Mouse (Mus musculus): ENCODE measurements at regions not wholly inside any gene's neighbourhood (a gene's known extent, or its start where the extent isn't known, plus 50 kb on each side); places are given as distances from the start of the nearest gene placed in this dataset.
A peak's percentile ranks its signal among the peaks of the same experiment; 100 is the strongest.

DNA sequence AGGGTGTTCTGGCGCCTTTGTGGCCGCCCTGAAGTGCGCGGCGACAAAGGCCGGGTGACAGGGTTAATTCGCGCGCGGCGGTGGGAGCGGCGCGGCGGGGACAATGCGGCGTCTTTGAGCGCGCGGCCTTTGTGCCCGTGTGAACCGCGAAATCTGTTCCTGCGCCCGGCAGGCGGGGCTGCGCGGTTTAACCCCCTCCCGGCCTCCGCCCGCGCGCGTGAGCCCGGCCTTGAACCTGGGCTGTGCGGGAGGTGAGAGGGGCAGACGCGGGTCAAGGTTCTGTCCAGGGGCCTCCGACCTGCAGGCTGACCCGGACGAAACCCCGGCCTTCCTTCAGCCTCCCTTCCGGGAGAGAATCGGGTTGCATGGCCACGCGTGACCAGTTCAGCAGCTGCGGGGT lies 129.2 kb upstream of the Lhx5 start:
- DNase-seq (ENCODE audit: low spot score): no peak

DNA sequence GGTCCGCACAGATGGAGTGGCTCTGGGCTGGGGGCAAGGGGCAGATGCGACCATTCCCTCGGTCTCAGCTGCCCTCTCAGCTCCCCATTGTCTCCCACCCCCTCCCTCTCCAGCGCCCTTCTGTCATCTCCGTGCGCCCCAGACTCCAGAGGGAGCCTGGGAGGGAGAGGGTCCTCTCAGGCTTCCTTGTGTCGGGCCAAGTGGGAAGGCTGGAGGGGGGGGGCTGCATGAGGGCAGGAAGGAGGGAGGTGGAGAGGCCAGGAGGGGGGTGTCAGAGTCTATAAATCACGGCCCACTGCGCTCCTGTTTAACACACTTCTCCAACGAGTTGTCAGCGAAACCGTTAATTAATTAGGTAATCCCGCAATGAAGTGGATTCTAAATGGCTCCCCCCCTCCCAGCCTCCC lies 127.2 kb upstream of the Lhx5 start:
- H3K4me3 ChIP-seq (replicated peaks; ENCODE audit: low read length): no peak overlapping the region
- H3K4me2 ChIP-seq (replicated peaks): peak overlapping the region; percentile 34
- ATAC-seq (ENCODE audit: low FRiP score): peak; percentile 47; the same call in 1 of the 2 replicates
- H3K27me3 ChIP-seq (ENCODE audit: control insufficient read depth, insufficient read depth, low read length): peaks cover 34% of the 10 kb centered on the region
- WGBS: 8% methylated on average over 12 of the region's 13 CpGs
- H3K9ac ChIP-seq: no peak overlapping the region
- H3K4me1 ChIP-seq (replicated peaks; ENCODE audit: control insufficient read depth, insufficient read depth, low read length): peaks cover 27% of the 10 kb centered on the region
- H3K36me3 ChIP-seq (replicated peaks; ENCODE audit: control insufficient read depth, insufficient read depth): no peaks in the 10 kb centered on the region
- no peaks in the 10 kb centered on the region for H3K9me3 ChIP-seq (ENCODE audit: control insufficient read depth, low read length)
- H3K27ac ChIP-seq: no peak overlapping the region
- DNase-seq (ENCODE audit: low spot score): no peak

More for the DNA sequence above, 129.2 kb upstream of the Lhx5 start:
- peaks cover 34% of the 10 kb centered on the region for H3K27me3 ChIP-seq (ENCODE audit: control insufficient read depth, insufficient read depth, low read length)
- no peaks in the 10 kb centered on the region for H3K9me3 ChIP-seq (ENCODE audit: control insufficient read depth, low read length)
- peaks cover 27% of the 10 kb centered on the region for H3K4me1 ChIP-seq (replicated peaks; ENCODE audit: control insufficient read depth, insufficient read depth, low read length)
- H3K4me3 ChIP-seq (replicated peaks; ENCODE audit: low read length): peak overlapping the region; percentile 31
- H3K9ac ChIP-seq: peak overlapping the region; percentile 63
- WGBS: under 1% methylated on average over 47 of the region's 47 CpGs
- H3K36me3 ChIP-seq (replicated peaks; ENCODE audit: control insufficient read depth, insufficient read depth): no peaks in the 10 kb centered on the region
- no peak for ATAC-seq (ENCODE audit: low FRiP score)
- peak overlapping the region; percentile 62 for H3K27ac ChIP-seq
- peak overlapping the region; percentile 56 for H3K4me2 ChIP-seq (replicated peaks)

DNA sequence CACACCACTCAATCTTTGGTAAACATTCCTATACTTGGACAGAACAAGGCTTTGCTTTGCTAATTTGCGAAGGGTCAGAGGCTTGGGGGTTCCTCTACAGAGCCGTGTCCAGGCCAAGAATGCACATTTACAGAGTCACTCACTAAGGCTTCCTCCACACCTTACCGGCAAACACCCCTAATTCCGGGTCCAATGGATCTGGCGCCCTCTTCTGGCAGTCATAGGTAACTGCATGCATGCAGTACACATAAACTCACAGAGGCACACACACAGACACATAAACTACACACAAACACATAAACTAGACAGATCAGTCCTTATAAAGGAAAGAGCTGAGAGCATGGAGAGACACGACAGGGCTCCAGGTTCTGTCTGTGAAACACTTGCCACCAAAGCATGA lies 119.2 kb upstream of the Lhx5 start:
- ATAC-seq (ENCODE audit: low FRiP score) (no peak), DNase-seq (ENCODE audit: low spot score) (no peak)
- Histone ChIP-seq H3K27me3 (ENCODE audit: control insufficient read depth, insufficient read depth, low read length) (no peaks in the 10 kb centered on the region), H3K27ac (no peak overlapping the region), H3K36me3 (replicated peaks; ENCODE audit: control insufficient read depth, insufficient read depth) (no peaks in the 10 kb centered on the region), H3K4me2 (replicated peaks) (no peak overlapping the region), H3K9me3 (ENCODE audit: control insufficient read depth, low read length) (no peaks in the 10 kb centered on the region), H3K9ac (no peak overlapping the region), H3K4me1 (replicated peaks; ENCODE audit: control insufficient read depth, insufficient read depth, low read length) (no peaks in the 10 kb centered on the region), H3K4me3 (replicated peaks; ENCODE audit: low read length) (no peak overlapping the region)
- WGBS: 88% methylated on average over 6 of the region's 6 CpGs

DNA sequence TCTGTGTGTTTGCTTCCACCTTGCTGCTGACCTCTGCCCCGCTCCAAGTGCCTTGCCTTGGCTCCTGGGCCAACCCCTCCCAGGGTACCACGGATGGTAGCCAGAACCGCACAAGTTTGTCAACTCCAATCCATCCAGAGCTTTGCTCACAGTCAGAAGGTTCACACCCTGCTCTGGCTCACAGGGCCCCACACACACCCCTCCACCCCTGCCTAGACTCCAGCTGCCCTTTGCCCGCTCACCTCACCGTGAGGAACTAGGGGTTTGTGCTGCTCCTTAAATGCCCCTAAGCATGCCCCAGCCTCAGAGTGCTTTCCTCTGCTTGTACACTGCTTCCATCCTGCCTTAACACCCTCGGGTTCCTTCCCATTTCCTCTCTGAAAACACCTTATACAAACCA lies 117.5 kb upstream of the Lhx5 start:
- Histone ChIP-seq H3K27ac (no peak overlapping the region), H3K9ac (no peak overlapping the region), H3K36me3 (replicated peaks; ENCODE audit: control insufficient read depth, insufficient read depth) (no peaks in the 10 kb centered on the region), H3K9me3 (ENCODE audit: control insufficient read depth, low read length) (no peaks in the 10 kb centered on the region), H3K4me2 (replicated peaks) (no peak overlapping the region), H3K27me3 (ENCODE audit: control insufficient read depth, insufficient read depth, low read length) (no peaks in the 10 kb centered on the region), H3K4me1 (replicated peaks; ENCODE audit: control insufficient read depth, insufficient read depth, low read length) (no peaks in the 10 kb centered on the region), H3K4me3 (replicated peaks; ENCODE audit: low read length) (no peak overlapping the region)
- 85% methylated on average over 6 of the region's 6 CpGs for WGBS
- DNase-seq (ENCODE audit: low spot score): no peak
- no peak for ATAC-seq (ENCODE audit: low FRiP score)

DNA sequence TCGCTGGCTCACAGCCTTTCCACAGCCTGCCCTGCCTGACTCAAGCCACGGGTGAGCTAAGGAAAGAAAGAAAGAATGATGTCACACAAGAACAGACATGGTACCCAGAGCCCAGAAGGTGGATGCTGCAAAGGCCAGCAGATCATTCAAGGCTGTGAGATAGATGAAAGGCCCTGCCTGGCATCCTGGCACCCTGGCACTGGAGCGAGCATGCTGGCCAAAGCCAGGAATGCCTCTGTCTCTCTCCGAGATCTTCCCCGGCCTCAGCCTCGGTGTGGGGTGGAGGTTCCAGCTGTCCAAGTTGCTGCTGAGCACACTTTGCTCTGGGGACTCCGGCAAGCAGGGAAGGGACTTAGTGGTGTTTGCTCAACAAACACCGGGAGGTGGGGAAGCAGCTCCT lies 116.4 kb upstream of the Lhx5 start:
- H3K9ac ChIP-seq: no peak overlapping the region
- no peak overlapping the region for H3K4me2 ChIP-seq (replicated peaks)
- H3K4me3 ChIP-seq (replicated peaks; ENCODE audit: low read length): no peak overlapping the region
- no peaks in the 10 kb centered on the region for H3K36me3 ChIP-seq (replicated peaks; ENCODE audit: control insufficient read depth, insufficient read depth)
- H3K27ac ChIP-seq: no peak overlapping the region
- no peak for DNase-seq (ENCODE audit: low spot score)
- 56% methylated on average over 8 of the region's 8 CpGs for WGBS
- H3K4me1 ChIP-seq (replicated peaks; ENCODE audit: control insufficient read depth, insufficient read depth, low read length): no peaks in the 10 kb centered on the region
- no peak for ATAC-seq (ENCODE audit: low FRiP score)
- H3K27me3 ChIP-seq (ENCODE audit: control insufficient read depth, insufficient read depth, low read length): no peaks in the 10 kb centered on the region
- no peaks in the 10 kb centered on the region for H3K9me3 ChIP-seq (ENCODE audit: control insufficient read depth, low read length)

DNA sequence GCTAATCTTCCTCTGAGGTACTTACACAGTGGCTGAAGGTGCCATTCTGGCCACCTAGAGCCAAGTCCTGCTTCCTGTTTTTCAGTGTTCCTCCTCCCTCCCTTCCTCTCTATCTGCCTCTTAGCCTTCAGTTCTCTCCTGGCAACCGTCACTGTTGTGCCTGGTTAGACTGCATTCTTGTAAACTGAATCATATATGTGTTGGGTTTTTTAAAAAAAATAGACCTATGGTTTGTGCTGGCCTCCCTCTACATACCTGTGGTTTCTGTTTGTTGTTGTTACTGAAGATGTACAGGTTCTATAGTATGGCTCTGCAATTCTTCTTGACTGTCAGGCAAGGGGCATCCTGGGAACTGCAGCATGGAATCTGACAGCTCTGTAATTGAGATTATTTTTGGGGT lies 112.5 kb upstream of the Lhx5 start:
- no peaks in the 10 kb centered on the region for H3K36me3 ChIP-seq (replicated peaks; ENCODE audit: control insufficient read depth, insufficient read depth)
- no peak for ATAC-seq (ENCODE audit: low FRiP score)
- H3K4me2 ChIP-seq (replicated peaks): no peak overlapping the region
- H3K27ac ChIP-seq: no peak overlapping the region
- peaks cover 10% of the 10 kb centered on the region for H3K4me1 ChIP-seq (replicated peaks; ENCODE audit: control insufficient read depth, insufficient read depth, low read length)
- no peak for DNase-seq (ENCODE audit: low spot score)
- H3K9me3 ChIP-seq (ENCODE audit: control insufficient read depth, low read length): no peaks in the 10 kb centered on the region
- no peak overlapping the region for H3K4me3 ChIP-seq (replicated peaks; ENCODE audit: low read length)
- WGBS: 70% methylated on average over 1 of the region's 1 CpGs
- 0 out of 2 replicates have a peak, but pooled peaks cover 6% of the 10 kb centered on the region for H3K27me3 ChIP-seq (ENCODE audit: control insufficient read depth, insufficient read depth, low read length)
- H3K9ac ChIP-seq: no peak overlapping the region

DNA sequence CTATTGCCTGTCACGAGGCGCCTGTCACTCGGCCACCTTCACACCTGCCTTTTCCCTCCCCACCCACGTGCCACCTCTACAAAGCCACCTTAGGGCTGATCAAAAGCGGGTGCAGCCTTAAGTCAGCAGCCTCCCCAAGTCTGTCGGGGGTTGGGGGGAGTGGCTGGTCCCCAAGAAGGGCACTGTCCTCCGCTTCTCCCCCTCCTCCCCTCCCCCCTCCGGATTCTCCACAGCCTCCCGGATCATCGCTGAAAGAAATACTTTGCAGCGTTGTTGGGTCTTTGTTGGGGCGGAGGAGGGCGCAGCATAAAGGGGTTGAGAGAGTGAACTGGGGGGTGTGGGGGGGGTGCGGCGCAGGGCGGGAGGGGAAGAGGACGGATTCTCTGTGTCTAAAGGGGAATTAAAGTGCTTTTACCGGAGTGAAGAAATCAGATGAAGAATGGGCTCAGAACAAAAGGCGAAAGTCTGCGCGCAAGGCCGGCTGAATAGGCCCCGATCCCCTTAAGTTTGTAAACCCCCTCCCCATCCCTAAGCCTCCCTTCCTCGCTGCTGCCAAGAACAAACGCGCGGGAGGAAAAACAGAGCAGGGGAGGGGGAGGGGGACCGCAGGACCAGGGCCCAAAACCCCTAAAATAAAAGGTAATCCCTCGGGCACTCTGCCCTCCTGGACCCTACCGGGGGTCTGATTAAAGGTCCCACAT lies 109.3 kb upstream of the Lhx5 start:
- no peak overlapping the region for H3K27ac ChIP-seq
- DNase-seq (ENCODE audit: low spot score) (peak; percentile 51), ATAC-seq (ENCODE audit: low FRiP score) (peak; percentile 17; the same call in 1 of the 2 replicates)
- peaks cover 17% of the 10 kb centered on the region for H3K4me1 ChIP-seq (replicated peaks; ENCODE audit: control insufficient read depth, insufficient read depth, low read length)
- H3K4me2 ChIP-seq (replicated peaks): peak overlapping the region; percentile 50
- no peaks in the 10 kb centered on the region for H3K36me3 ChIP-seq (replicated peaks; ENCODE audit: control insufficient read depth, insufficient read depth)
- H3K9ac ChIP-seq: peak overlapping the region; percentile 41
- no peak overlapping the region; the same call in 1 of the 2 replicates for H3K4me3 ChIP-seq (replicated peaks; ENCODE audit: low read length)
- no peaks in the 10 kb centered on the region for H3K9me3 ChIP-seq (ENCODE audit: control insufficient read depth, low read length)
- H3K27me3 ChIP-seq (ENCODE audit: control insufficient read depth, insufficient read depth, low read length): 0 out of 2 replicates have a peak, but pooled peaks cover 6% of the 10 kb centered on the region
- 1% methylated on average over 28 of the region's 30 CpGs for WGBS

DNA sequence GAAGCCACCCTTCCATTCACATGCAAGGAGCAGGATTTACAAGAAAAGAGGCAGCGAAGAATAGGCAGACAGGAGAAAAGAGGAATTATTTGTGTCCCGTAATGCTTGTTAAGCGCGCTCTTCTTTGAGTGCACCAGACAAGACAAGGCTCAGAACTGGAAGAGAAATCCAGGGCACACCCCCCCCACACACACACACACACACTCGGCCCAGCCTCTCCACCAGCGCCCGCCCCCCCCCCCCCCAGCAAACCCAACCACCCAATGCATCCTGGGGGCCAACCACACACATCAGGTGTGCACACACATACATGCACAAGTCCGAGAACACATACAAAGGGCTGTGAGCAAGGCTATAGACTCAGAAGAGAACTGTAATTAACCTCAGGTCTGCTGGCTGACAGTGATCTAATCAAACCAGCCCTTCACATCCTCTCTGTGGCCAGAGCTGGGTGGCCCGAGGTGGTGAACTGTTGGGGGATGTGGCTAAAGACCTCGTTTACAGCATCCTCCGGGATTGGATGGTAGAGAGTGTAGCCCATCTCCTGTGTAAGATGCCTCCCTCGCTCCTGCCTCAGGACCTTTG lies 108.7 kb upstream of the Lhx5 start:
- Histone ChIP-seq H3K9ac (peak overlapping the region; percentile 41), H3K36me3 (replicated peaks; ENCODE audit: control insufficient read depth, insufficient read depth) (no peaks in the 10 kb centered on the region), H3K4me3 (replicated peaks; ENCODE audit: low read length) (no peak overlapping the region; the same call in 1 of the 2 replicates), H3K27ac (no peak overlapping the region), H3K4me2 (replicated peaks) (peak overlapping the region; percentile 50), H3K9me3 (ENCODE audit: control insufficient read depth, low read length) (no peaks in the 10 kb centered on the region), H3K27me3 (ENCODE audit: control insufficient read depth, insufficient read depth, low read length) (0 out of 2 replicates have a peak, but pooled peaks cover 6% of the 10 kb centered on the region), H3K4me1 (replicated peaks; ENCODE audit: control insufficient read depth, insufficient read depth, low read length) (peaks cover 17% of the 10 kb centered on the region)
- ATAC-seq (ENCODE audit: low FRiP score) (peak; percentile 21; the same call in 1 of the 2 replicates), DNase-seq (ENCODE audit: low spot score) (no peak)
- 8% methylated on average over 10 of the region's 12 CpGs for WGBS

DNA sequence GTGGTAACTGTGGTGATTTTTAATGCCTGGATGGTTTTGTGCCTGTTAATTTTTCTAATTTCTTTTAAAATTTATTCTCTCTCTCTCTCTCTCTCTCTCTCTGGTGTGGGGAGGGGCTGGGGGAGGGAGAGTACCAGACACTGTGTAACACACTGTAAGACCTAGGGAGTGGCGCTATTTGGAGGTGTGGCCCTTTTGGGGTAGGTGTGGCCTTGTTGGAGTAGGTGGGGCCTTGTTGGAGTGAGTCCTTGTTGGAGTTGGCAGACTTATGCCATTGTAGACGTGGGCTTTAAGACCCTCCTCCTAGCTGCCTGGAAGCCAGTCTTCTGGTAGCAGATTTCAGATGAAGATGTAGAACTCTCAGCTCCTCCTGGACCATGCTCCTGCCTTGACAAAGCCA lies 107.4 kb upstream of the Lhx5 start:
- H3K27ac ChIP-seq: no peak overlapping the region
- WGBS: 83% methylated on average over 2 of the region's 2 CpGs
- ATAC-seq (ENCODE audit: low FRiP score) (no peak), DNase-seq (ENCODE audit: low spot score) (no peak)
- H3K36me3 ChIP-seq (replicated peaks; ENCODE audit: control insufficient read depth, insufficient read depth): no peaks in the 10 kb centered on the region
- H3K4me2 ChIP-seq (replicated peaks): no peak overlapping the region
- H3K27me3 ChIP-seq (ENCODE audit: control insufficient read depth, insufficient read depth, low read length): 0 out of 2 replicates have a peak, but pooled peaks cover 6% of the 10 kb centered on the region
- no peaks in the 10 kb centered on the region for H3K9me3 ChIP-seq (ENCODE audit: control insufficient read depth, low read length)
- H3K9ac ChIP-seq: no peak overlapping the region
- H3K4me1 ChIP-seq (replicated peaks; ENCODE audit: control insufficient read depth, insufficient read depth, low read length): peaks cover 17% of the 10 kb centered on the region
- no peak overlapping the region for H3K4me3 ChIP-seq (replicated peaks; ENCODE audit: low read length)
